Mouse (Mus musculus): ENCODE measurements around the gene Crtc2.
"Not testable (repeated sequence)": the region's sequence is repeated elsewhere in the genome, so short reads cannot be mapped to it uniquely, and the experiment has no call there.

Gene Crtc2

DNA sequence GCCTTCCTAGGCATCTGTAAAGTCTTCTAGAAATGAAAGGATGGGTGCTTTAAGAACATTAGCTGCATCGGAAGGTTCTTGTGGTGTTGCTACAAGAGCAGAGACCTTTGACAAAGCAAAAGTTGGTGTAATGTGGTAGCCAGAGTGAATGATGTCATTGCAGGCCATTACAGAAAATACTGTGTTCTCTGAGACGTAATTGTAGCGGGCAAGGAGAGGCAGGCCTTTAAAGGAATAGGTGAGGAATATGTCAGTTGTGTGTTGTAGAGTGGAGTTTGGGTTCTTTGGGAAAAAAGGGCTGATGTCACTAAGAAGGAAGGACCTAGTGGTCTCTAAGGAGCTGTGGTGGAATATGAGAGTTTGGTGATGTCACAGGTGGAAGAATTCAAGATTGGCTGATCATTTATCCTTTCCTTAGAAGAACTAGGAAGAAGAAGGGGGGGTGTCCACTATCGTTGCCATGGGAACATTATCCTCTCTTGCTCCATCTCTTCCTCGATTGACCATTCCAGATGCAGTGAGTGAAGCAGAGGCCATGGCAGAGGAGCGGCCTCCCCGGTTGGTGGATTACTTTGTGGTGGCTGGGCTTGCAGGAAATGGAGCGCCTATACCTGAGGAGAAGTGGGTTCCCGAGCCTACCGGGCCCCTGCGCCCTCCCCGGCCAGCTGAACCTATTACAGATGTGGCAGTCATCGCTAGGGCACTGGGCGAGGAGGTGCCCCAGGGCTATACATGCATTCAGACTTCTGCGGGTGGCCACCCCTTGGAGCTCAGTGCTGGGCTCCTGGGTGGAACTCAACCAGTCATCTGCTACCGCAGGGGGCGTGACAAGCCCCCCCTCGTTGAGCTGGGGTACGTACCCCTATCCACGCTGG lies 13.2 kb downstream of the Crtc2 start:
- DNase-seq (ENCODE audit: low spot score in 2 of 2) = no peak

DNA sequence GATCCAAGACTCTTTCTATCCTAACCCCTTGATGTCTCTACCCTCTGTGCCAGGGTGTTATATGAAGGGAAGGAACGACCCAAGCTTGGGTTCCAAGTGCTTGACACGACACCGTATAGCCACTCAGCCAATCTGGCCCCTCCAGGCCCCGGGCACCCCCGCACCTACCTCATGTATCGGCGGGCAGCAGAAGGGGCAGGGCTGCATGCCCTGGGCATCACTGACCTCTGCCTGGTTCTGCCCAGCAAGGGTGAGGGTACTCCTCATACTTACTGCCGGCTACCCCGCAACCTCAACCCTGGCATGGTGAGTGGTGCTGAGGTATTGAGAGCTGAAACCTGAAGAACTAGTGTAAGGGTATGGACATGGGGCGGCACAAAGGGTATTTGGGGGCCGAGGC lies 14.2 kb downstream of the Crtc2 start:
- DNase-seq (ENCODE audit: low spot score in 2 of 2) = no peak

DNA sequence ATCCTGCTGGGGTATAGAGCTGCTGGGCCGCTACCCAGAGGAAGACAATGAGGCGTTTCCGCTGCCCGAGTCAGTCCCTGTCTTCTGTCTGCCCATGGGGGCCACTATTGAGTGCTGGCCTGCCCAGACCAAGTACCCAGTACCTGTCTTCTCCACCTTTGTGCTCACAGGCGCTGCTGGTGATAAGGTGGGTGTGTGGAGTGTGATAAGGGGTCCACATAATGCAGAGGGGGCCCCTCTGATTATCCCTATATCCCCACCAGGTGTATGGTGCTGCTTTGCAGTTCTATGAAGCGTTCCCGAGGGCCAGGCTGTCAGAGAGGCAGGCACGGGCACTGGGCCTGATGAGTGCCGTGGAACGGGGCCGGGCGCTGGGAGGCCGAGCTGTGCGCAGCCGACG lies 15.0 kb downstream of the Crtc2 start:
- DNase-seq (ENCODE audit: low spot score in 2 of 2) = no peak

DNA sequence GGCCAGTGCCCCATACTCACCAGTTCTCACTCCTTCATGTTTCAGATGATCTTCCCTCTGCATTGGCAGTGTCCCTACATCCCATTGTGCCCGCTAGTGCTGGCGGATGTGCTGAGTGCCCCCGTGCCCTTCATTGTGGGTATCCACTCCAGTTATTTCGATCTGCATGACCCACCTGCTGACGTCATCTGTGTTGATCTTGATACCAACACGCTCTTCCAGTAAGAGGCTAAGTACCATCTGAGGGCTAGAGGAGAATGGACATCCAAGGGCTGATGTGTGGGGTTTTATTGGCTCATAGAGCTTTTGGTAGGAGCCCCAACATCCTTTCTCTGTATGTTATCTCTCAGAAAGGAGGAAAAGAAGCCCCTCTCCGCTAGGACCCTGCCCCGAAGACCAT lies 16.8 kb downstream of the Crtc2 start:
- DNase-seq (ENCODE audit: low spot score in 2 of 2) = no peak

DNA sequence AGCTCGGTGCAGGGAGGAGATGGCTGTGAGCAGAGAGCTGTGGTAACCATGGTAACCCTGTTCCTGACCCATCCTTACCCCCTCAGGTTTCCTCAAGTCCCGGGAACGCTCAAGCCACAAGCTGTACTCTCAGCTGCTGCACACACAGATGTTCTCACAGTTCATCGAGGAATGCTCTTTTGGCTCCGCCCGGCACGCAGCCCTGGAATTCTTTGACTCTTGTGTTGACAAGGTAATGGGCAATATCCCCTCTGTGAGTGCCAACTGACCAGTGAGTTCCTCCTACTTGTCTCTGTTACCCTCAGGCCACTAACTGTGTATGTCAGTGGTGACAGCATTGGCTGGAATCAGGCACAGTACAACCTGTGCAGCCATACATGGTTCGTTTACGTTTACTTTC lies 18.2 kb downstream of the Crtc2 start:
- DNase-seq (ENCODE audit: low spot score in 2 of 2) = no peak

DNA sequence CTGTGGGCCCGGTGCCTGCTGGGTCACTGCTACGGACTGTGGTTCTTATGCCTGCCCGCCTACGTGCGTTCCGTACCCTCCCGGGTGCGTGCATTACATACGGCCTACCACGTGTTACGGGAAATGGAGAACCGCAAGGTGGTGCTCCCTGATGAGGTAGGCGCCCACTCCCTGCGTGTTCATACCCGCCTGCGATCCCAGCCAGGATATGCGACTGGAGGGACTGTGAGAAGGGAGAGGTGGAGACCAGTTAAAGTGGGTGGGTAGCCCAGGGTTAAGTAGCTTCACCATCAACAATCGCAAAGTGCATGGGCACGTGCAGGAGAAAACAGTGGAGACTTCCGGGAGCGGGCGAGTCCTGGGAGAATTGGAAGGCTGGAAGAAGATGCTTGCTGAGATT lies 19.9 kb downstream of the Crtc2 start:
- DNase-seq (ENCODE audit: low spot score in 2 of 2) = no peak

DNA sequence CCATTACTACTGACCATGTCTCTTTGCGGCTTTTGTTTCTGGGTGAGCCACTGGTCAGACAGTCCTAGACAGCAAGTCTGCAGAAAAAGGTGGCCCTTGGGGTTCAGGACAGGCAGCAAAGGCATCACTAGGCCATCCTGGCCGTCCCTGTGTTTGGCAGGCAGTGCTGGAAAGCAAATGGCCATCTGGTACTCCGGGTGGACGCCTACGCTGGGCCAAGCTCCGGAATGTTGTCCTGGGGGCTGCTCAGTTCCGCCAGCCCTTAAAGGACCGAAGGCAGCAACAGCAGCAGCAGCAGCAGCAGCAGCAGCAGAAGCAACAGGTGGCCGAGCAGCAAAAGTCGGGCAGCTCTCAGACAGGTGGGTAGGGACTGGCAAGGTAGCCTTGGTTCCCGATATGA lies 21.3 kb downstream of the Crtc2 start:
- DNase-seq (ENCODE audit: low spot score in 2 of 2) = no peak

DNA sequence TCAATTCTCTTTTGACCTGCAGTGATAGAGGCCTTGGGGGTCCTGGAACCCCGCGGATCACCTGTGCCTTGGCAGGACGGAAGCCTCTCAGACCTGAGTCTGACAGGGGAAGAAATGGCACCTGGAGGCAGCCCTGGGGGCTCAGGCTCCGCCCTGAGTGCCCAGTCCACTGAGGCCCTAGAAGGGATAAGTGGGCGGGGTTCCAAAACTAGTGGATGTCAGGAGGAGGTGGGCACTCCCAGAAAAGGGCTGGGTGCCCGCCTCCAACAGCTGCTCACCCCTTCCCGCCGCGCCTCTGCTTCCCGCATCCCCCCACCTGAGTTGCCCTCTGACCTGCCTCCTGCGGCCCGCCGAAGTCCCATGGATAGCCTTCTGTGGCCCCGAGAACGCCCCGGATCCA lies 22.9 kb downstream of the Crtc2 start:
- DNase-seq (ENCODE audit: low spot score in 2 of 2) = no peak

DNA sequence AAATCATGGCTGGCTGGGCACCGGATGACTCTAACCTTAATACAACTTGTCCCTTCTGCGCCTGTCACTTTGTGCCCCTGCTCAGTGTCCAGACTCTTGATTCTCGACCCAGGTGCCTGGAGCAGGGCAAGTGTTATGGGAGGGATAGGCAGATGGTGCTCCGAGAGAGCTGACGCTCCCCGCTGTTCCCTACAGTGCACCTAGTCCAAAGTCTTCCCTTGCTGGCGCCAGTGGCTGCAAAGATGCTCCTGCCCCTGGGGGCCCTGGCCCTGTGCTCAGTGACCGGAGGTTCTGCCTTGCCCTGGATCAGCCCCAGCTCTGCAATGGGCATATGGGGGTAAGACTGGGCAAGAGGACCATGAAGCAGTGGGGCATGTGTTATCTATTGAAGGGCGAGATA lies 23.8 kb downstream of the Crtc2 start:
- no peak for DNase-seq (ENCODE audit: low spot score in 2 of 2)

DNA sequence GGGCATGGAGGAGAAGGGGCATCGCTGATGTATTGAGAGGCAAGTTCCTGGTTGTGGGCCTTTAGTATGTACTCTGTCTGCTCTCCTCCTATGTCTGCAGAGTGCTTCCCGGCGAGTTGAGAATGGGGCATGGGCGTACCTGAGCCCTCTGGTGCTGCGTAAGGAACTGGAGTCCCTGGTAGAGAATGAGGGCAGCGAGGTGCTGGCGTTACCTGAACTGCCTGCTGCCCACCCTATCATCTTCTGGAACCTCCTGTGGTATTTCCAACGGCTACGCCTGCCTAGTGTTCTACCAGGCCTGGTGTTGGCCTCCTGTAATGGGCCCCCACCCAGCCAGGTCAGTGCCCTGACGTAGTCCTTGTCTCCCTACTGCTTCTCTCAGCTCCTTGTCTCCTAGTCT lies 24.2 kb downstream of the Crtc2 start:
- DNase-seq (ENCODE audit: low spot score in 2 of 2) = no peak

DNA sequence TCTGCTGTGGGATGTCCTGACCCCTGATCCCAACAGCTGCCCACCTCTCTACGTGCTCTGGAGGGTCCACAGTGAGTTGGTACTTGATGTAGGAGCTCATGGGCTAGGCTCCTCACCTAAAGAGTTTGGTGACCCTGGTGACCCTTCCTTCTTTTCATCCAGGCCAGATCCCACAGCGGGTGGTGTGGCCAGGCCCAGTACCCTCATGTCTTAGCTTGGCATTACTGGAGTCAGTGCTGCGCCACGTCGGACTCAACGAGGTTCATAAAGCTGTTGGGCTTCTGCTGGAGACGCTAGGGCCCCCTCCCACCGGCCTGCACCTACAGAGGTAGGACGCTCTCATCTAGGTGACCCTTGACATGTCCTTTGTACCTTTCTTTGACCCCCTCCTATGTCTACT lies 25.3 kb downstream of the Crtc2 start:
- DNase-seq (ENCODE audit: low spot score in 2 of 2) = no peak

DNA sequence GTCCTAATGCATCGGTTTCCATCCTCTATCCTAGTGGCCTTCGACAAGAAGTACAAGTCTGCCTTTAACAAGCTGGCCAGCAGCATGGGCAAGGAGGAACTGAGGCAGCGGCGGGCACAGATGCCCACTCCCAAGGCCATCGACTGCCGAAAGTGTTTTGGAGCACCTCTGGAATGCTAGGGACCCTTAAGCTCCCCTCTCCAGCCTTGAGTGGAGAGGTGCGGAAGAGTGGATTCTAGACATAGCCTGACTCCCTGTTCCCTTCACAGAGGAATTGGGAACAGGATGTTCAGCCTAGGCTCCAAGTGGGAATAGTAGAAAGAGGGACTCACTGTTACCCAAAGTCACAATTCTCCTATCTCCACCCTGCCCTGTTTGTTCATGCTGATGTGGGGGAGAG lies 25.8 kb downstream of the Crtc2 start:
- DNase-seq (ENCODE audit: low spot score in 2 of 2) = no peak

DNA sequence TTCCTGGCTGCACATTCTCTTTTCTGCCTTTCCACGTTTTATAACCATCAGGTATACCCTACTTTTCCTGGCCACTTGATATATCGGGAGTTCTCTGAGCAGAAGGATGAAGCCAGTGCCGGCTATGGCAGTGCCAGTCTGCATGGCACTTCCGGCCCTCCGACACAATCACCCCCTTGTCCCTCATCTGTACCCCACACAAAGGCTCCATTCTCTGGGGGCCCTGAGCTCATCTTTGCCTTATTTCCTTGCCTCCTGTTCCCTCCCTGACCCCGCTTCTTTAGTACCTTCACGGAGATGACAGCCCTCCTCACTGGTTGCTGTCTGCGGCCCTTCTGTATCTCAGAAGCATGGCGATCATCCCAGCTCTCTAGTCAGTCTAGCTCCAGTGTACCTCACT lies 26.7 kb downstream of the Crtc2 start:
- DNase-seq (ENCODE audit: low spot score in 2 of 2) = no peak

DNA sequence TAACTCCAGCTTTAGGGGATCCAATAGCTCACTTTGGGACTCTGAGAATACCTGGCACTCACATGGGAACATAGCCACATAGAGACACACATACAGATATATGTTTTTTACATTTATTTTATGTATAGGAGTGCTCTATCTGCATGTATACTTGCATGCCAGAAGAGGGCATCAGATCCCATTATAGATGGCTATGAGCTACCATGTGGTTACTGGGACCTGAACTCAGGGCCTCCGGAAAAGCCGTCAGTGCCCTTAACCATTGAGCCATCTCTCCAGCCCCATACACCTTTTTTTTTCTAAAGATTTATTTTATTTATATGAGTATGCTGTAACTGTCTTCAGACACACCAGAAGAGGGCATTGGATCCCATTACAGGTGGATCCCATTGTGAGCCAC lies 30.2 kb downstream of the Crtc2 start:
- DNase-seq (ENCODE audit: low spot score in 2 of 2) = no peak

DNA sequence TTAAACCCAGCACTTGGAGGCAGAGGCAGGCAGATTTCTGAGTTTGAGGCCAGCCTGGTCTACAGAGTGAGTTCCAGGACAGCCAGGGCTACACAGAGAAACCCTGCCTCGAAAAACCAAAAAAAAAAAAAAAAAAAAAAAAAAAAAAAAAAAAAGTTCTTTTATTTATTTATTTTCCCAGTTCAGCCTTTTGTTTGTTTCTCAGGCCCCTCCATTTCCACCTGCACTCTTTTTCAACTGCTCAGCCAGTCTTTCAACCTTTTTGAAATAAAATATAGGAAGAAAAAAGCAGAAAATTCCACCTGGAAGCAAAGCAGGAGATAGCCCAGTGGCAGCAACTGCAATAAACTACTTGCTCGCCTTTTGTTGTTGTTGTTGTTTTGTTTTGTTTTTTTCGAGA lies 35.4 kb downstream of the Crtc2 start:
- DNase-seq (ENCODE audit: low spot score in 2 of 2) = not testable (repeated sequence)

DNA sequence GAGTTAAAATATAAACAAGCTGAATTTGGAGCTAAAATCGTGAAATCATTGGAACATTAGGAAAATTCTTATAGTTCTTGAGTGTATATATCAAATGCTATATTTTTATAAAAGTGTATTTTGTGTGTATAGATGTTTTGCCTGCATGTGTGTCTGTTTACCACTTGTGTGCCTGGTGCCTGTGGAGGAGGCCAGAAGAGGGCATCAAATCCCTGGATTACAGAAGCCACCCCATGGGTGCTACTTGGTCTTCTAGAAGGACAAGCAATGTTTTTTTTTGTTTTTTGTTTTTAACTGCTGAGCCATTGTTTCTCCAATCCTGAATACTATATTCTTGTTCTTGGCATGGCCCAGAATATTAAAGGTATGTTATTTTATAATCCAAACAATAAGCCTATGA lies 36.6 kb downstream of the Crtc2 start:
- no peak for DNase-seq (ENCODE audit: low spot score in 2 of 2)

DNA sequence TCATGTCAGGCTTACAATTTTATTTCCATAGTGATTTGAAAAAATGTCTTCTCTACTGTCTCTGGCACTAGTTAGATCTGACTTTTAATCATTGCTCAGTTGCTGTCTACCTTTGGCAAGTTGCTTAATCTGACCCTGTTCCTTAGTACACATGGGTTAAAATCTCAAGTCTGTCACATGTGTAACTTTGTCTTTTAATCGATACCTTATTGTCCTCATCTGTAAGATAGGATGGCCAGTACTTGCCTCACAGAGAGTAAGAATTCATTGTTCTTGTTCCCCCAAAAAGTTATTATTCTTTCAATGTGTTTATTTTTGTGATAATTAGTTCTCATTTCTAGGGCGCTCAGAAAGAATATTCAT lies 38.0 kb downstream of the Crtc2 start:
- no peak for DNase-seq (ENCODE audit: low spot score in 2 of 2)

DNA sequence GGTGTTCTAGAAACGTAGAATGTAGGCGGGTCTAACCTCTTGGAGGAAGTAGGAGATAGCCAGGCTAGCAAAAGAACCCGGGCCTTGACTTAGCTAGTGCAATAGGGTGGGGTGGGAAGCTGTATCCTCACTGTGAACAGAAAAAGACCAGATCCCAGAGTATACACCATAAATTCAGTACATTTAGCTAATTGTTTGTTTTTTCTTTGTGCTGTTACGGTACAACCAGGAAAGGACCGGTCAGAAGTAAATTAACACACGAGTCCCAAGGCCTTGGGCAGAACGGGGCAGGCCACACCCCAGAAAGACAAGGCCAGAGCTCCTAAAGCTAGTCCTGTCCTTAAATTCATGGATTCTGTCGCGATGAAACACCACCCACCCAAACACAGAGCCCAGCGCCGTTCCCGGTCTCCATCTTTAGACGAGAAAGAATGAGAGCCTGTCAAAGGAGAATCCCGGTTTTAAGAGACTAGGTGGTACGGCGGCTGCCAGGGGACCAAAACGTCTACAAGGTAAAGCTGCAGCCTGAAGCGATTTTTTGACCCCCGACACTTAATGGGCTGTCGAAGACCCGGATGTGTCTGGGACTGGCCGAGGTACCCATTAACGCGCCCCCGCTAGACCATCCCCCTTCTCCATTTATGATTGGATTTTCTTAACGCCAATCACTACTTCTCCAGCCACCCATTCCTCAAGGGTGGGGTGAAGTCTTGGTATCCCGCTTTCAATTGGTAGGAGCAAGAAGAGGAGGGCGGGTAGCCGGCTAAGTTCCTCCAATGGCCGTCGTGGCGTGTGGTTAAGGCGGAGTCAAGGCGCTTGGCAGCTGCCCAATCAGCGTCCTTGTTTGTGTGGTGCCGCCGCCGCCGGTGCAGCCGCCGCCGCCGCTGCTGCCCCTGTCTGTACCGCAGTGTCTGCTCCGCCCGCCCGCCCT lies 38.6 kb downstream of the Crtc2 start, which contains the start of gene Gatad2b:
Gene Gatad2b (plus strand): TSS at position 834 of the 931 bp plus-strand sequence.
- DNase-seq (ENCODE audit: low spot score in 2 of 2) = peak; percentile 97 to 99

DNA sequence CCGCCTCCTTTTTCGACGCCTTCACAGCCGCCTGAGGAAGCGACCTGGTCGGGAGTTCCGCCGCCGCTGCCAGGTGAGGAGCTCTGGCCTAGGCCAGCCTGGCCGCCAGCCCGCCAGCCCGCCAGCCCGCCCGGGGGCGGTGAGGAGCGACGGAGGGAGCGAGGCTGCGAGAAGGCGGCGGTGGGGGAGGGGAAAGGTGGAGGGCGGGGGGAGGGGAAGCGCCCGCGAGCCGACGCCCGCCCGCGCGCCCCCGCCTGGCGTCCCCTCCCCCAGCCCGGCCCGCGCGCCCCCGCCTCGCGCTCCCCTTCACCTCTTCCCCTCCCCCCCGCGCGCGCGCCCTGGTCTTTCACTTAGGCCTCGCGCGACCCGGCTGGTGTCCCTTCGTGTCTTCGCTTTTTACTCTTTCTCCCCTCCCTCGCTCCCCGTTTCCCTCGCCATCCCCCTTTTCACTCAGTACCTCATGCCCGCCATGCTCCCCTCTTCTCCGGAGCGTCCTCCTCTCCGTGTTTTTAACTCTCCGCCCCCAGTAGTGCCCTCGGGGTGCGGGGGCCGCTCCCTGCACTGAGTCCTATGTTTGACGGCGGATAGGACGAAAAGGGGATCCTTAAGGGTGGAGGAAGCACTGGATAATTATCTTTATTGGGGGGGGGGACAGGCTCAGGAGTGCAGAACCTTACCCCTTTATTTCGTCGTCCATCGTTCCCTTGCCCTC lies 39.5 kb downstream of the Crtc2 start:
- DNase-seq (ENCODE audit: low spot score in 2 of 2) = peak; percentile 47 to 55

DNA sequence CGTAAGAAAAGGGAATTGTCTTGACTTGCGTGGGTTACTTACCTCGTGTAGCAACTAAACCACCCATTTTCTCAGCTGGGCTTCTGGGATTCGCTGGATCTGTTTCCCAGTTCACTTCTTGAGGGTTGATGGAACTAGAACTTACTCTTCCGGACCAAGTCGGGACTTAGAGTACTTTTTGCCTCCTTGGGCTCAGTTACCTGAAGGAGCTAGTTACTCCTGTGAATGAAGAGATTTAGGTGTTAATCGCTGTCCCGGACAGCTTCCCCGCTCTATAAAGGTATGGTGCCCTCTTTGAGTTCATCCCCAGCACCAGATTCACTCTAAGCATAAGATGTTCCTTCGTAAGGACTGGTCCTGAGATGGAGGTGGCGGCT lies 40.1 kb downstream of the Crtc2 start:
- DNase-seq (ENCODE audit: low spot score in 2 of 2) = no peak

DNA sequence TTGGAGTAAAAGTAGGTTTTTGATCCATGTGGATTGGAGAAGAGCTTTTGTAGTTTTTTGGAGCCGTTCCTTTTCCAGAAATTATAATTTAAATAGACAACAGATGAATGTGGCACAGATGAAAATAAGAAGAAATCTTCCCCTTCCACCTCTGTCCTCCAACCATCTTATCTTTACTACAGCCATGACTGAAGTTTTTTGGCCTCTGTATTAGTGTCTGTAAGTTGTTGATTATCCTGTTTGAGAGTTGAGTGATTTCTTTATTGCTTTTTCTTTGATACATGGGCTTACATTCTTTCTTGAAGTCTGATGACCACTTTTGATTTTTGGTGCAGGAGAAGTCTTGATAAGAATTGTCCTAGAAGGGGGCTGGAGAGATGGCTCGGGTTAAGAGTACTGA lies 40.7 kb downstream of the Crtc2 start:
- DNase-seq (ENCODE audit: low spot score in 2 of 2) = no peak

DNA sequence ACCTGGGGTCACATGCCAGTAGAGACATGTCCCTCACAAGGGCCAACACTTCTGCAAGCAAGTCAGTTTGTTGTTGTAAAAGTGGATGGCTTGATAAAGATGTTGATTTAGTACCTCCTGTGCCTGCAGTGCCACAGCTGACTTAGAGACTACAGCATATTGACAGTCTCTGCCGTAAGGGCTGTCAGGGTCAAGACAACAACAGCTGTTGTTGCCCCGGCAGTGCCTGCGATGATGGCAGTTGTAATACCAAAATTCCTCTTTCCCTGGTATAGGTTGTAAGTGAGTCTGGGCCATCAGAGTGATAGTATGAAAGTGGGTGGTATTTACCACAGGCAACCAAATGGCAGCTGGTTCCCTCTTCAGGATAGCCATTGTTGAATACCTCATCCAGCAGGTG lies 51.8 kb downstream of the Crtc2 start:
- no peak for DNase-seq (ENCODE audit: low spot score in 2 of 2)

Measured in frontal cortex, postnatal 10 days (tissue).